Mouse (Mus musculus) kidney, embryonic 15.5 days (tissue): ENCODE measurements around the gene Timp3. TPM values are rescaled to one million over a fixed set of nuclear protein-coding genes. Genes with fewer than 3 reads are reported as not detected.

Experiments used
- ATAC-seq: fragments of 200-750 bp; cut with Nextera tagmentation; replicated peaks from 2 replicates; pipeline ENCODE4 v1.8.0; 2017; ENCODE audit warnings: moderate TSS enrichment; ENCODE audit not compliant: low FRiP score
- H3K27ac ChIP-seq: fragments of 300-500 bp; sonication (generic); 2 replicates; pipeline ENCODE4 v1.5.1; 2015; ENCODE audit warnings: mild to moderate bottlenecking, inconsistent platforms
- H3K27me3 ChIP-seq: fragments of 300-500 bp; sonication (generic); 2 replicates; pipeline ENCODE4 v1.6.1; 2015; ENCODE audit warnings: inconsistent platforms
- H3K36me3 ChIP-seq: fragments of 300-500 bp; sonication (generic); 2 replicates; pipeline ENCODE4 v1.6.1; 2015; ENCODE audit warnings: inconsistent platforms
- H3K4me1 ChIP-seq: fragments of 300-500 bp; sonication (generic); 2 replicates; pipeline ENCODE4 v1.6.1; 2015; ENCODE audit warnings: inconsistent platforms
- H3K4me2 ChIP-seq: fragments of 300-500 bp; sonication (generic); 2 replicates; pipeline ENCODE4 v1.6.1; 2015; ENCODE audit warnings: moderate library complexity, mild to moderate bottlenecking, inconsistent platforms
- H3K4me3 ChIP-seq: fragments of 300-500 bp; sonication (generic); replicated peaks from 2 replicates; pipeline ENCODE4 v1.5.1; 2015; ENCODE audit warnings: mild to moderate bottlenecking, inconsistent platforms
- H3K9ac ChIP-seq: fragments of 300-500 bp; sonication (generic); 2 replicates; pipeline ENCODE4 v1.6.1; 2015; ENCODE audit warnings: mild to moderate bottlenecking, inconsistent platforms
- H3K9me3 ChIP-seq: fragments of 300-500 bp; sonication (generic); replicated peaks from 2 replicates; pipeline ENCODE4 v1.6.1; 2016; ENCODE audit warnings: inconsistent platforms
- WGBS: fragments of 180-500 bp; shearing (Covaris S2); methylation state at CpG from one replicate; pipeline ENCODE4 v1.1.7; 2015; ENCODE audit warnings: mixed read lengths; 5-methylcytosine and 5-hydroxymethylcytosine counted together
- polyA plus RNA-seq: library from polyadenylated mRNA; unstranded; fragments of >200 nt; fragmentation: Nextera tagmentation; extraction: Ambion mirVana; gene quantifications from 2 replicates; pipeline ENCODE4 v1.2.1, GENCODE M21; 2015

The Timp3 gene
- polyA plus RNA-seq, 1 experiment from 2014 or later, result 85.9 TPM

DNA sequence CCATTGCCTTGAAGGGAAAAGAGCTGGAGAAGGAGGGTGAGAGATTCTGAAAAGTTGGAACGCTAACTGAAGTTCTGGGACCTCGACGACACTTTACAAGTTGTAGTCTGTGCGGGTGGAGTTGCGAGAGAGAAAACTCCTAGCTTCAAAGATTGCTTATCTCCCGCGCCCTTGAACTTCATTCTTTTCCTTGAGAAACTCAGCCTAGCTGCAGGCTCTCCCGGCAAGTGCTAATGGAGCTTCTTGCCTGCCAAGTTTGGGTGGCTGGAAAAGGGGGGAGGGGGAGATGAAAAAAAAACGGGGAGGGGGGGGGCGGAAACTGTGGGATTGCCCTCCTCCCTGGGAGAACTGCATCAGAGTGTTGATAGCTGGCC is 932 bp downstream of the Timp3 start:
- H3K27me3 ChIP-seq, result peaks cover 28% of the 10 kb centered on the region
- 2% methylated on average over 10 of the region's 10 CpGs for WGBS
- ATAC-seq, result no peak

DNA sequence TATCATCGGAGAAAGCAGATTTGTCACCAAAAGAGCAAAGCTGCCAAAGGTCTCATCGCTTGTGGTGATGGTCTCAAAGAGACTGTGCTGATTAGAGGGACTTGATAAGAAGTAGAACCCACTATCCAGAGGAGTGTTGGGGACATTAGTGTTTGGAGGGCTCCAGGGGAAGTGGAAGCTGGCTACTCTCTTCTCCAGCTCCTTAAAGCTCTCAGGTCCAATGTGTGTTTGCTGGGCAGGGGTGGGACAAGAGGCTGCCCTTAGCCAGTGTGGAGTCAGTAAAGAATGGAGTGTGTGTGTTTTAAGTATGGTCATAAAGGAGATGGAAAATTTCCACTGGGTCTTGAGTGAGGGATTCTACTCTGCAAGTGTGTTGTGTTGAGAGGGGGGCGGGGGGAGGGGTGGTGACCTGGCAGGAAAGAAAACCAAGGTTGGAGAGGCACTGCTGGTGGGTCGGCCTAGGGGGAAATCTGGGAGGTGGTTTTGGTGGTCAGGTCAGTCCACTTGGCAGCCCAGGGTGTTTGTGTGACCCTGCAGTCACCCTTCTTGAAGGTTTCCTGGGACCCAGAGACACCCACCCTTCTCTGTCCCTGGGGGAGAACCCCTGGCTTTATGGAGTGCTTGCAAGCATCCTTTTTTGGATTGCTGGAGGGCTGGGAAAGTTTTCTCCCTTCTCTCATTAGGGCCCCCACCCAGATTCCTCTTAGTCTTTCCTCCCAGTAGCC is 1.6 kb downstream of the Timp3 start:
- peaks cover 49% of the 10 kb centered on the region for H3K4me1 ChIP-seq
- H3K27ac ChIP-seq, result peak overlapping the region; percentile 82
- peak overlapping the region; percentile 84 for H3K9ac ChIP-seq
- 27% methylated on average over 4 of the region's 4 CpGs for WGBS
- H3K9me3 ChIP-seq, result no peaks in the 10 kb centered on the region
- H3K4me2 ChIP-seq, result peak overlapping the region; percentile 89
- peaks cover 9% of the 10 kb centered on the region; the same call in 1 of the 2 replicates for H3K36me3 ChIP-seq
- no peak for ATAC-seq
- peak overlapping the region; percentile 66 for H3K4me3 ChIP-seq
- H3K27me3 ChIP-seq, result peaks cover 25% of the 10 kb centered on the region

More for the DNA sequence above, 932 bp downstream of the Timp3 start:
- H3K36me3 ChIP-seq, result peaks cover 4% of the 10 kb centered on the region; the same call in 1 of the 2 replicates
- H3K9ac ChIP-seq, result peak overlapping the region; percentile 84
- peak overlapping the region; percentile 66 for H3K4me3 ChIP-seq
- H3K9me3 ChIP-seq, result no peaks in the 10 kb centered on the region
- peak overlapping the region; percentile 89 for H3K4me2 ChIP-seq
- H3K27ac ChIP-seq, result peak overlapping the region; percentile 82
- H3K4me1 ChIP-seq, result peaks cover 50% of the 10 kb centered on the region

DNA sequence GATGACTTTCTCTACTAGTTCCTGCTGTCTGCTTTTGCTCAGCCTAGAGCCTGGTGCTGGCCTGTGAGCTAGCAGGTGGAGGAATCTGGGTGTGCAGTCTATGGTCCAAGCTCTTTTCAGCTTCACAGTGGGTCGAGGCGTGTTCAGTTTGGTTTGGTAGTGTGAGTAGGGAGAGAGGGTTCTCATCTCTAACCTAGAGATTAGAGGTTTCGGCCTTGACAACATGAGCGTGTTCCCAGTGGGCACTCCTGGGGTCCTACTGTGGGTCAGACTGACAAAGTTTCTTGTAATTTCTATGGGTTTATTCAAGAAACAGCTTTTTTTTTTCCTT is 2.1 kb downstream of the Timp3 start:
- 63% methylated on average over 4 of the region's 4 CpGs for WGBS
- no peak for ATAC-seq

DNA sequence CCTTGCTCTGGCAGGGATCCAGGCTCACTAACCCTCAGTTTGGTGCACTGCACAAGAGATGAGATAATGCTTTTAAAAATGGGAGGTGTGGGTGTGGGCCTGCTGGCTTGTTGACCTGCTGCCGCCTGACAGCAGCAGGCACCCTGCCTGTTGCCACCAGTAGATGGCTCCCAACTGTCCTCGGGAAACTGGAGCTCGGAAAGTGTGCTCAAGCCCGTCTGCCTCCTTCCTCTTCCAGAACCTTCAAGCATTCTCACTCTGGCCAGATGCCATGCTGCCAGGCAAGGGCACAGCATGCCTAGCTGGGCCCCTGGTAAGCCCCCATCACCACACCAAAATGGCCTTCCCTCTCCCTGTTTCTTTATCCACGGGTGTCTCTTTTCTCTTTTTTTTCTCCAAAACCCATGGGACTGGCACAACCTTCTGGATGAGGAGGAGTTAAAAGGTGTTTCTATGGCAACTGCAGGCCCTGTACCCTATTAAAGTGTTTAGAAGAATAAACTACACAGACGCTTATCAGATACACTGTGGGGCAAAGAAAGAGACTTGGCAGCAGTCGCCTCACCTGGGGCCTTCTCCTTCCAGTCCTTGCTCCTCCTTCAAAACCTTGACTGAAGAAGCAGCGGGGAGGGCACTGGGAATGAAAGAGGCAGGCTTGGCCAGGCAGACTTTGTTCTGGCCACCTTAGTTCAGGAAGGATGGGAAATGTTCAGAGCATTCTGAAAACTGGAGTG is 2.8 kb downstream of the Timp3 start:
- peaks cover 20% of the 10 kb centered on the region; the same call in 1 of the 2 replicates for H3K36me3 ChIP-seq
- ATAC-seq, result 0 out of 2 replicates have a peak, but pooled peaks have one; percentile 23
- no peaks in the 10 kb centered on the region for H3K9me3 ChIP-seq
- 0 out of 2 replicates have a peak overlapping the region, but pooled peaks have one; percentile 5 for H3K27ac ChIP-seq
- H3K9ac ChIP-seq, result 0 out of 2 replicates have a peak overlapping the region, but pooled peaks have one; percentile 84
- H3K4me1 ChIP-seq, result peaks cover 49% of the 10 kb centered on the region
- H3K4me2 ChIP-seq, result peak overlapping the region; percentile 89
- peak overlapping the region; percentile 66 for H3K4me3 ChIP-seq
- H3K27me3 ChIP-seq, result peaks cover 13% of the 10 kb centered on the region
- 28% methylated on average over 8 of the region's 8 CpGs for WGBS

More for the DNA sequence above, 2.1 kb downstream of the Timp3 start:
- peak overlapping the region; percentile 82 for H3K27ac ChIP-seq
- H3K4me2 ChIP-seq, result peak overlapping the region; percentile 89
- peak overlapping the region; percentile 66 for H3K4me3 ChIP-seq
- peak overlapping the region; percentile 84 for H3K9ac ChIP-seq
- H3K9me3 ChIP-seq, result no peaks in the 10 kb centered on the region
- peaks cover 20% of the 10 kb centered on the region for H3K27me3 ChIP-seq
- H3K36me3 ChIP-seq, result peaks cover 14% of the 10 kb centered on the region; the same call in 1 of the 2 replicates
- peaks cover 49% of the 10 kb centered on the region for H3K4me1 ChIP-seq

DNA sequence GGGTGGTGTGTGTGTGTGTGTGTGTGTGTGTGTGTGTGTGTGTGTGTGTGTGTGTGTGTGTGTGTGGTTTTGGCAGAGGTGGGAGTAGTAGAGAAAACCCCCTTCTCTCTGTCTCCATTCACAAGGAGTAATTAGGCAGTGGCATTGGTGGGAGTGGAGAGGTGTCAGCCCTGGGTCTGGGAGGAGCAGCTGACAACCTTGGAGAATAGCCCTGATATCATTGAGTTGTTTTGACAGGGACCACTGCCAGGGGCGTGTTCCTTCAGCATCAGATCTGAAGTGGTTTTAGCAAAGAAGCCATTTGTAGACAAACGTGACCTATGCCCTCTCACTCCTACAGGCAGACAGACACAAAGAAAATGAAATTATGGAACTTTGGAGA is 3.3 kb downstream of the Timp3 start:
- peaks cover 8% of the 10 kb centered on the region; the same call in 1 of the 2 replicates for H3K27me3 ChIP-seq
- no peak overlapping the region for H3K27ac ChIP-seq
- peaks cover 49% of the 10 kb centered on the region for H3K4me1 ChIP-seq
- no peaks in the 10 kb centered on the region for H3K9me3 ChIP-seq
- H3K4me3 ChIP-seq, result no peak overlapping the region
- 65% methylated on average over 2 of the region's 2 CpGs for WGBS
- peaks cover 26% of the 10 kb centered on the region; the same call in 1 of the 2 replicates for H3K36me3 ChIP-seq
- peak overlapping the region; percentile 89 for H3K4me2 ChIP-seq
- H3K9ac ChIP-seq, result no peak overlapping the region
- no peak for ATAC-seq

- H3K4me3 ChIP-seq, result no peak overlapping the region
- 12% methylated on average over 2 of the region's 2 CpGs for WGBS
- peaks cover 29% of the 10 kb centered on the region; the same call in 1 of the 2 replicates for H3K36me3 ChIP-seq
- peaks cover 49% of the 10 kb centered on the region for H3K4me1 ChIP-seq
- no peaks in the 10 kb centered on the region for H3K27me3 ChIP-seq
- H3K9me3 ChIP-seq, result no peaks in the 10 kb centered on the region
- no peak for ATAC-seq
- 0 out of 2 replicates have a peak overlapping the region, but pooled peaks have one; percentile 13 for H3K27ac ChIP-seq
- no peak overlapping the region for H3K4me2 ChIP-seq
- no peak overlapping the region for H3K9ac ChIP-seq
These were observed 4.4 kb downstream of the Timp3 start for GRCm38 (mm10) chr10:86304583-86304982.

DNA sequence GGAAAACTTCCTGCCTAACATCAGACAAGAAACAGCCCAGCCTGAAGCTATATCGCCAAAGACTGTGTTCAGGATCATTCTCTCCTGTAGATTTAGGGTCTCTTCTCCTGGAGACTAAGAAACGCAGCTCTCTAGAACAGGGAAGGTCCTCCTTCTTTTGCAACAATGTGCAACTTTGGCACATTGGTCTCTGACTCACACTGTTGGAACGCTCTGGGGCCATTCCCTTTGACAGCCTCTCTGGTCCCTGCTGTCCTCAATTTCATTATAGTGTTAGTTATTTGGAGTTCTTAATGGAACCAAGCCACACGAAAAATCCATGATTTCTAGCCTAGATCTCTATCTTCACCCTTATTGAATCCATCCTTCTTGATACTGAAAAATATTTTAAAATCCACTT is 7.1 kb downstream of the Timp3 start:
- Histone ChIP-seq H3K27ac (no peak overlapping the region), H3K36me3 (peaks cover 29% of the 10 kb centered on the region; the same call in 1 of the 2 replicates), H3K9me3 (no peaks in the 10 kb centered on the region), H3K4me3 (no peak overlapping the region), H3K4me1 (peaks cover 31% of the 10 kb centered on the region), H3K27me3 (no peaks in the 10 kb centered on the region), H3K4me2 (no peak overlapping the region), H3K9ac (no peak overlapping the region)
- no peak for ATAC-seq
- WGBS, result 77% methylated on average over 4 of the region's 4 CpGs

GRCm38 (mm10) chr10:86310527-86310926 is 10.4 kb downstream of the Timp3 start:
- ATAC-seq, result no peak
- no peak overlapping the region for H3K9ac ChIP-seq
- H3K9me3 ChIP-seq, result no peaks in the 10 kb centered on the region
- no peak overlapping the region for H3K4me2 ChIP-seq
- H3K4me1 ChIP-seq, result peaks cover 17% of the 10 kb centered on the region
- no peak overlapping the region for H3K4me3 ChIP-seq
- no peaks in the 10 kb centered on the region for H3K27me3 ChIP-seq
- H3K36me3 ChIP-seq, result 0 out of 2 replicates have a peak, but pooled peaks cover 36% of the 10 kb centered on the region
- H3K27ac ChIP-seq, result no peak overlapping the region
- WGBS, result 41% methylated on average over 6 of the region's 6 CpGs

DNA sequence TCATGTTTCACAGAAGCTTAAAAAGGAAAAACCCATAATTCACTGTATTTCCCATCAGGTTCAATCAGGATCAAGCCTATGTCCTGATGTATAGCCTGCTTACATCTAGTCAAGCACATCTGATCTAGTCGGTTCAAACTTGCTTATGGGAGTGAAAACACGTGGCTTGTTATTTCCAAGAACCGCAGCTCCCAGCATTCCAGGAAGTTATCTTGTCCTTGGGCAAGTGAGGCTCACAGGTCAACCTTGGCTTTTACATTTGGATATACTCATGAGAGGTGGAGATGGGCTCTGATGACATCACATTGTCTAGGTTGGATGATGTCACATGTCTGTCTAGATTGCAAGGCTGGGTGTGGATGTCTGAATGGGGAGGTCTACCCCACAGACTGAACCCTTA is 12.8 kb downstream of the Timp3 start:
- Histone ChIP-seq H3K4me1 (peaks cover 30% of the 10 kb centered on the region), H3K27ac (no peak overlapping the region), H3K4me3 (no peak overlapping the region), H3K9ac (no peak overlapping the region), H3K4me2 (no peak overlapping the region), H3K9me3 (no peaks in the 10 kb centered on the region), H3K27me3 (no peaks in the 10 kb centered on the region), H3K36me3 (peaks cover 15% of the 10 kb centered on the region; the same call in 1 of the 2 replicates)
- WGBS, result 85% methylated on average over 3 of the region's 3 CpGs
- no peak for ATAC-seq

DNA sequence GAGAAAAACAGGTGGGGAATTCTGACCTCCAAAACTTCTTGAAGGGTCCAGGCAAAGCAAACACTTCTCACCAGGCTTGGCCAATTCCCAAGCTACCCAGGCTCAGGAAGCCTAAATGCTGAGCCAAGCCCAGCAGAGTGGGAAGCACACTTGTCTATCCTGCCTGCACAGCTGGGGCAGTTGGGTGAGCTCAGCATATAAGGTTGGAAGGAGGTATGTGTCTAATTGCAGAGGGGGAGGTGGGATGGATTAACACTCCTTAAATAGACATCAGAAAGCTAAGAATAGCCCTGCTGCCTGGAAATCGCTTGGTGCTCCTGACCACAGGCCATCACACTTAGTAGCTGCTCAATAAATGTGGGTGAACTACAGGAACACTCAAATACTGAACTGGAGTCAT is 13.3 kb downstream of the Timp3 start:
- Histone ChIP-seq H3K27ac (no peak overlapping the region), H3K36me3 (peaks cover 10% of the 10 kb centered on the region; the same call in 1 of the 2 replicates), H3K27me3 (no peaks in the 10 kb centered on the region), H3K9ac (no peak overlapping the region), H3K9me3 (no peaks in the 10 kb centered on the region), H3K4me1 (peaks cover 30% of the 10 kb centered on the region), H3K4me2 (no peak overlapping the region), H3K4me3 (no peak overlapping the region)
- ATAC-seq, result no peak
- WGBS, result 77% methylated on average over 1 of the region's 1 CpGs

DNA sequence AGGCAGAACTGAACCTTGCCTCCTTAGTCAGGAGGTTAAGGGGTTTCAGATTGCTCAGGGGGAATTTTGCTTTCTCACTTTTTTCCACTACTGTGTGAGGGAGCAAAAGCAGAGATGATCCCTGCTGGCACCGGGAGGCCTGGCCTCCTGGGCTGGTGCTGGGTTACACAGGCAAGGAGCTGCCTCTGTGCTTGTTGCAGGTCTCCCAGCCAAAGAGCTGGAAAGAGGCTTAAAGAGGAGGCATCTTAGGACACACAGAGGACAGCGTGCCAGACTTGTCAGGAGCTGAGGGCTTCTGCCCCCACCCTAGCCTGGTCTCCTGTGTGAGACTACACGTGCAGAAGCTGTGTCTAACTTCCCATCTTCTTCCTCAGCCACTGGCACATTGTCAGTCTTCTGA is 15.3 kb downstream of the Timp3 start:
- ATAC-seq, result no peak; the same call in 1 of the 2 replicates
- Histone ChIP-seq H3K27me3 (no peaks in the 10 kb centered on the region), H3K4me1 (peaks cover 30% of the 10 kb centered on the region)

DNA sequence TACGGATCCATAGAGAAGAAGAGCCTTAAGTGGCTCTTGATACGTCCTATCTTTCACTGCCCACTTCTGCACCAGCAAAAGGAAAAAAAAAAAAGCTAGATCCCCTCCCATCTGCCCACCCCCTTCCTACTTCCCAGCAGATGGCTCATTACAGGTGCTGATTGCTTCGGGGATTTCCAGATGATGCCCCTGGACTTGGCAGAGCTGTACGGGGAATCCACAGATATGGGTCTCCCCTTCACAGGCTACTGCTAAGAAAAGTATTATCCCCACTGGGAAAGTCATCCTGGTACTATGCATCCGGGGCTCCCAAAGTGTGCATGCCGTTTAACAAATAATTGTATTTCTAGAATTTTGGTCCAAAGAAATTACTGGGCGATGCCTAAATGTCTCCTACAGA is 17.5 kb downstream of the Timp3 start:
- H3K4me3 ChIP-seq, result no peak overlapping the region
- H3K4me1 ChIP-seq, result peaks cover 27% of the 10 kb centered on the region
- no peak overlapping the region for H3K9ac ChIP-seq
- no peak overlapping the region for H3K27ac ChIP-seq
- no peaks in the 10 kb centered on the region for H3K9me3 ChIP-seq
- peaks cover 10% of the 10 kb centered on the region; the same call in 1 of the 2 replicates for H3K36me3 ChIP-seq
- H3K4me2 ChIP-seq, result no peak overlapping the region
- WGBS, result 87% methylated on average over 7 of the region's 7 CpGs
- no peak for ATAC-seq
- H3K27me3 ChIP-seq, result no peaks in the 10 kb centered on the region

More for the DNA sequence above, 15.3 kb downstream of the Timp3 start:
- Histone ChIP-seq H3K9me3 (no peaks in the 10 kb centered on the region), H3K27ac (no peak overlapping the region), H3K4me2 (no peak overlapping the region), H3K36me3 (peaks cover 10% of the 10 kb centered on the region; the same call in 1 of the 2 replicates), H3K4me3 (no peak overlapping the region), H3K9ac (no peak overlapping the region)
- 38% methylated on average over 3 of the region's 3 CpGs for WGBS
